Mouse (Mus musculus): ENCODE data around the gene Lrrc32.

Lrrc32 gene

GRCm38 (mm10) chr7:98488398-98489130 lies 519 bp upstream of the Lrrc32 start:
- DNase-seq (ENCODE audit: low spot score), result peak; percentile 62

GRCm38 (mm10) chr7:98489623-98490084 lies 571 bp downstream of the Lrrc32 start:
- DNase-seq (ENCODE audit: low spot score), result peak; percentile 21

- no peak for DNase-seq (ENCODE audit: low spot score)
Observed at GRCm38 (mm10) chr7:98490328-98490727, 1.2 kb downstream of the Lrrc32 start.

DNA sequence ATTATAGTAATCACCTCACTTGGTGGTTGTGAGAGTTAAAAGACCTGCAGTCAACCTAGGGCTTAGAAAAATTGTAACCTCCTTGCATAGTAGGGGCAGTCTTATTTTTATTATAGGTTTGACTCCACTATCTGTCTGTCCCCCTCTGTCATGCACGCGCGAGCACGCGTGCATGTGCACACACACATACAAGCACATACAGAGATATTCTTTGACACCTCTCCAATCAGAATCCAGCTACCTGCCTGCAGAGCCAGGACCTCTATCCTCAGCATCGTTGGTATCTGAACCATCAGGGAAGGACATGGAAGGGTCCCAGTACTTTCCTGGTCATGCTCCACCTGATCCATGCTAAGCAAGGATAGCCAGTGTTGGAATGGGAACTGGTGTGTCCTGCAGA lies 1.8 kb downstream of the Lrrc32 start:
- DNase-seq (ENCODE audit: low spot score), result no peak

GRCm38 (mm10) chr7:98491451-98492200 lies 2.5 kb downstream of the Lrrc32 start:
- DNase-seq (ENCODE audit: low spot score), result no peak

GRCm38 (mm10) chr7:98492331-98492730 lies 3.2 kb downstream of the Lrrc32 start:
- no peak for DNase-seq (ENCODE audit: low spot score)

DNA sequence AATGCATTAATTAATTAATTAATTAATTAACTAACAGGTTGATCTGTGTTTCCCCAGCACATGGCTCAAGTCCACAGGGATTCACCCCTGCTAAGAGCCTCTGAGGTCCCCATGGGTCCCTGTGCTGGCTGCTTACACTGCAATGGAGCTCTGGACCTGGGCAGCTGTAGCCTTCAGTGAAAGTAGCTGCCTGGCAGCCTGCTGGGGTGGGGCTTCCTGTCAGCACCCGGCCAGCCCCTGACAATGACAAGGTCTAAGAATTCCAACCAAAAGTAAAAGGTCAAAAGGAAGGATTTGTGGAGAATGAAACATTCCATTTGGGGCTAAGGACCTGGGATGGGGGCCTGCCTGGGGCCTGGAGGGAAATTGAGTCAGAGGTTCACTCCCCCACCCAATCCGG lies 4.2 kb downstream of the Lrrc32 start:
- no peak for DNase-seq (ENCODE audit: low spot score)

GRCm38 (mm10) chr7:98493901-98494480 lies 4.9 kb downstream of the Lrrc32 start:
- no peak for DNase-seq (ENCODE audit: low spot score)

- DNase-seq (ENCODE audit: low spot score), result no peak
Observed at GRCm38 (mm10) chr7:98495591-98495990, 6.5 kb downstream of the Lrrc32 start.

DNA sequence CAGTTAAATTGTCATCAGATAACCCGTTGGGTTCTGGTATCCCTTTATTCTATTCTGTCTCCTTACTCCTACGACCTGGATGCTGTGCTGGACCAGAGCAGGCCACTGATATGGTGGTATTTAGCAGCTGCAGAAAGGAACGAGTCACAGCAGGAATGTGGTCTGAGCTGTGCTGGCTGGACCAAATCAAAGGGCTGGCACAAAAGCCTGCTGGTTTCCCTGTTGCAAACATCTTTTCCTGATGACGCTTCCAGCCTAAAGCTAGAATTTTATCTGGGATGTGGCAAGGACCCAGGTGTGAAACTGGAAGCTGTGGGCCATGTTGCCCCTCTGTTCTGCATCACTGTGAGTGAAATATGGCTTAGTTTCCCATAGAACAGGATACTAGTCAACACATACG lies 8.4 kb downstream of the Lrrc32 start:
- DNase-seq (ENCODE audit: low spot score), result no peak

DNA sequence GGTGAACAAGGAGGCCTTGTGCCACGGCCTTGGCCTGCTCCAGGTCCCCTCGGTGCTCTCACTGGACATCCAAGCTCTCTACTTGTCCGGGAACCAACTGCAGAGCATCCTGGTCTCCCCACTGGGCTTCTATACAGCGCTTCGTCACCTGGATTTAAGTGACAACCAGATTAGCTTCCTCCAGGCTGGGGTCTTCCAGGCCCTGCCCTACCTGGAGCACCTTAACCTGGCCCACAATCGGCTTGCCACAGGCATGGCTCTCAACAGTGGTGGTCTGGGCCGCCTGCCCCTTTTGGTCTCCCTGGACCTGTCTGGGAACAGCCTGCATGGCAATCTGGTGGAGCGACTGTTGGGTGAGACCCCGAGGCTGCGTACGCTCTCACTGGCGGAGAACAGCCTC lies 9.0 kb downstream of the Lrrc32 start:
- DNase-seq (ENCODE audit: low spot score), result no peak

- DNase-seq (ENCODE audit: low spot score), result no peak
Observed at GRCm38 (mm10) chr7:98498656-98499560, 9.8 kb downstream of the Lrrc32 start.

GRCm38 (mm10) chr7:98499561-98500292 lies 10.6 kb downstream of the Lrrc32 start:
- no peak for DNase-seq (ENCODE audit: low spot score)

- no peak for DNase-seq (ENCODE audit: low spot score)
Observed at GRCm38 (mm10) chr7:98500470-98500869, 11.4 kb downstream of the Lrrc32 start.

DNA sequence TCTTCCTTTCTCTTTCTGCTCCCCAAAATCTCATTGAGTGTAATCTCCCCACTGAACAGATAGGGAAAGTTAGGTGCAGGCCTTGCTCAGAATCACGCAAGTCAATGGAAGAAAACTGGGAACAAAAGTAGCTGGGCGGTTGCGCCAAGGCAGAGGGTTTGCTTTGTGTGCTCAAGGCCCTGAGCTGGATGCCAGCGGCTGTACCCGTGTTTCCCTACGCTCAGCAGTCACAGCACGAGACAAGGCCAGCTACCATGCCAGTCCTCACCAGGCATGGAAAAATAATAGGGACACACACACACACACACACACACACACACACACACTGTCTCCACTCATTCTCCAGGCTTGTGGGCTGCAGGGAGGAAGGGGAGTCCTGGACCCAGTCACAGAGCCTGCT lies 12.0 kb downstream of the Lrrc32 start:
- no peak for DNase-seq (ENCODE audit: low spot score)

DNA sequence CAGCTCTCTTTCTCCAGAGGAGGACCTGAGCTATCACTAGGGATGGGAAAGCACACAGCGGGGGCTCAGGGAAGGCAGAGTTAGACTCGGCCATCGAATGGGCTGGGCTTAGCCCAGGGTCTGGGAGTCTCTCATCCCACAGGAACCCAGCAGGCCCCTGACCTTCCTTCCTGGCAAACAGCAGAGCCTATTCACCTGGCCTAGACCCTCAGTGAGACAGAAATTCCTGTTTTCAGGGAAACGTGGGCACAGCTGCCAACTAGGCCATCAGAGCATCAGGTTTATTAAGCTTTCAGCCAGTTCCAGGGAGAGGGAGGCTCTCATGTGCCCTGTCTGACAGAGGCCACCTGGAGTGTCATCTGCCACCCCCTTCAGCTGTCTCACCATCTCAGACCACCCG lies 13.8 kb downstream of the Lrrc32 start:
- DNase-seq (ENCODE audit: low spot score), result no peak

GRCm38 (mm10) chr7:98503951-98504647 lies 15.0 kb downstream of the Lrrc32 start:
- no peak for DNase-seq (ENCODE audit: low spot score)

- no peak for DNase-seq (ENCODE audit: low spot score)
Observed at GRCm38 (mm10) chr7:98504726-98505314, 15.7 kb downstream of the Lrrc32 start.

- no peak for DNase-seq (ENCODE audit: low spot score)
Observed at GRCm38 (mm10) chr7:98505664-98506063, 16.6 kb downstream of the Lrrc32 start.
